Mouse (Mus musculus) midbrain, embryonic 14.5 days (tissue): ENCODE data around the gene Crnkl1. TPM values are rescaled to one million over a fixed set of nuclear protein-coding genes. Genes with fewer than 3 reads are reported as not detected.
A peak's percentile ranks its signal among the peaks of the same experiment; 100 is the strongest.
"Not testable (repeated sequence)": the region's sequence is repeated elsewhere in the genome, so short reads cannot be mapped to it uniquely, and the experiment has no call there.

Experiments
- ATAC-seq: fragments of 200-750 bp; cut with Nextera tagmentation; 2 replicates; pipeline ENCODE4 v1.8.0; 2017; ENCODE audit warnings: moderate number of reproducible peaks, moderate library complexity; ENCODE audit not compliant: low FRiP score, low TSS enrichment
- DNase-seq: peaks from one replicate; pipeline ENCODE4 v3.0.0-alpha.2; 2015
- H3K27ac ChIP-seq: fragments of 300-500 bp; sonication (generic); replicated peaks from 2 replicates; pipeline ENCODE4 v1.5.1; 2014; ENCODE audit warnings: mild to moderate bottlenecking, low read depth, low read length, moderate library complexity
- H3K27me3 ChIP-seq: fragments of 300-500 bp; sonication (generic); 2 replicates; pipeline ENCODE4 v1.6.1; 2014; ENCODE audit warnings: low read length, control low read depth, mixed read lengths; ENCODE audit not compliant: control insufficient read depth, insufficient read depth
- H3K36me3 ChIP-seq: fragments of 300-500 bp; sonication (generic); 2 replicates; pipeline ENCODE4 v1.6.1; 2014; ENCODE audit warnings: low read length, control low read depth; ENCODE audit not compliant: control insufficient read depth, insufficient read depth
- H3K4me1 ChIP-seq: fragments of 300-500 bp; sonication (generic); 2 replicates; pipeline ENCODE4 v1.6.1; 2014; ENCODE audit warnings: mild to moderate bottlenecking, antibody characterized with exemption, low read length, control low read depth; ENCODE audit not compliant: control insufficient read depth, insufficient read depth
- H3K4me2 ChIP-seq: fragments of 300-500 bp; sonication (generic); 2 replicates; pipeline ENCODE4 v1.6.1; 2014; ENCODE audit warnings: mild to moderate bottlenecking, low read length, moderate library complexity
- H3K4me3 ChIP-seq: fragments of 300-500 bp; sonication (generic); replicated peaks from 2 replicates; pipeline ENCODE4 v1.5.1; 2014; ENCODE audit warnings: low read depth, low read length
- H3K9ac ChIP-seq: fragments of 300-500 bp; sonication (generic); replicated peaks from 2 replicates; pipeline ENCODE4 v1.6.1; 2014; ENCODE audit warnings: mild to moderate bottlenecking, low read length, moderate library complexity
- H3K9me3 ChIP-seq: fragments of 300-500 bp; sonication (generic); 2 replicates; pipeline ENCODE4 v1.6.1; 2016; ENCODE audit warnings: low read length, control low read depth, mixed read lengths; ENCODE audit not compliant: control insufficient read depth
- WGBS: fragments of 180-500 bp; shearing (Covaris S2); extraction: QIAGEN DNeasy Blood & Tissue Kit; methylation state at CpG from one replicate; pipeline ENCODE4 v1.1.7; 2014; 5-methylcytosine and 5-hydroxymethylcytosine counted together
- polyA plus RNA-seq: library from polyadenylated mRNA; unstranded; fragments of >200 nt; fragmentation: Nextera tagmentation; extraction: Ambion mirVana; gene quantifications from 2 replicates; pipeline ENCODE4 v1.2.1, GENCODE M21; 2014

The Crnkl1 gene
- polyA plus RNA-seq, 1 experiment from 2014 or later, result 33.5 TPM

DNA sequence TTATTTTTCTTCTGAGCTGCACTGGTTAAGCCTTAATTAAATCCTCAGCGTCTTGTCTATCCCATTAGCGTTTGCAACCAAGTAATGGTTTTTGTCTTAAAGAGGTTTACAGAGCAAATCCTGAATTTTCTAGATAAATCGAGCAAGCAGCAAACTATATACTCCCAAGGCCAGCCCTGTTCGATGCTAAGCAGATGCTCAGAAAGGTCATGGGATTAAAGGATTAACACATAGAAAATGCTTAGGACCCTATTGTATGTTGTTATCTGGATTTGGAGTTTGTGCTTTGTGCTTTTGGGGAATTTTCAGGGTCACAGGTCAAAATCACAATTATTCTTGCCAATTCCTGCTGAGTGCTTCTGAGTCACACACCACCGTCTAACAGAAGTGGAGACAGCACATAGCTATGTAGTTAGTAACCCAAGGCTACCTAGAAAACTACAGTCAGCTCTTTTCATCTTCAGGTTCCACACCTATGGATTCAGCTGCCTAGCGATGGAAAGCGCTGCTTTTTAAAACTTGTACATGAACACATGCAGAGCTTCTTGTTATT lies 13.7 kb upstream of the Crnkl1 start:
- Histone ChIP-seq H3K9ac (no peak overlapping the region), H3K4me1 (peaks cover 17% of the 10 kb centered on the region; the same call in 1 of the 2 replicates), H3K36me3 (no peaks in the 10 kb centered on the region), H3K9me3 (no peaks in the 10 kb centered on the region), H3K27ac (no peak overlapping the region), H3K4me3 (no peak overlapping the region), H3K4me2 (no peak overlapping the region), H3K27me3 (no peaks in the 10 kb centered on the region)
- WGBS, result 44% methylated on average over 7 of the region's 7 CpGs
- ATAC-seq (no peak), DNase-seq (no peak)

DNA sequence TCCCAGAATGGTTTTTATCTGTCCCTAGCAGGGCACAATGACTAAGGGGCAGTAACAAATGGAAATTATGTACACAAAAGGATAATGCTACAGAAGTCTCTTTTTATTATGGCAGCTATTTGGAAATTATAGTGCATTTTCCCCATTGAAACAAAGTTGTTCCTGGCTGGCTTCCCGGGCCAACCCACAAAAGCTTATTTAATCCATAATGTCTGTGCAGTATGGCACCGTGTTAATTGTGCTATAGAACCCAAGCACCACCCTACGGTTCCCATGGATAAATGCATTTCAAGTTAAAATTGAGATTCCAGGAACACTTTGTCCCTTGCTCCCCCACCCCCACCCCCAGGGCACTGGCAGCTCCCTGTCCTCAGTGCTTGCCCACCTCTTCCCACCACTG lies 9.5 kb upstream of the Crnkl1 start:
- Histone ChIP-seq H3K4me1 (peaks cover 8% of the 10 kb centered on the region; the same call in 1 of the 2 replicates), H3K4me2 (no peak overlapping the region), H3K9me3 (no peaks in the 10 kb centered on the region), H3K36me3 (no peaks in the 10 kb centered on the region), H3K27me3 (no peaks in the 10 kb centered on the region), H3K27ac (no peak overlapping the region), H3K4me3 (no peak overlapping the region), H3K9ac (no peak overlapping the region)
- 46% methylated on average over 3 of the region's 3 CpGs for WGBS
- DNase-seq, result no peak
- no peak for ATAC-seq

DNA sequence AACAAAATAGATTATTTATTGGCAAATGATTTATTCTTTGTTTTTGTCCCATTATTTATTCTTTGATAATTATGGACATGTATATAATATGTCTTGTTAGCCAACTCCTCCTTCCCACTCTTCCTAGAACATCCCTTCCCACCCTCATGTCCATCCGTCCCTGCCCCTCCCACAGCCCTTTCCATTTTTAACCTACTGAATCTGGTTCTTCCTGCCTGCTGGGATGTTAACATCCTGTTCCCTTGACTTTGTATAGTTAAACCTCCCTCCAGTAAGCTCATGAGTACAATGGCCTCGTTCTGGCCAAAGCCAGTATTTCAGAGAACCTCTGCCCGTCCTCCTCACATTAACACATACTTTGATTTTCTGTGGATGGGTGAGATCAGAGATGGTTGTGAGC lies 6.6 kb upstream of the Crnkl1 start:
- ATAC-seq (no peak), DNase-seq (no peak)
- Histone ChIP-seq H3K4me1 (no peaks in the 10 kb centered on the region), H3K36me3 (no peaks in the 10 kb centered on the region), H3K9ac (no peak overlapping the region), H3K4me2 (no peak overlapping the region), H3K27me3 (no peaks in the 10 kb centered on the region), H3K9me3 (no peaks in the 10 kb centered on the region), H3K4me3 (no peak overlapping the region), H3K27ac (no peak overlapping the region)
- WGBS, result 78% methylated on average over 3 of the region's 3 CpGs

DNA sequence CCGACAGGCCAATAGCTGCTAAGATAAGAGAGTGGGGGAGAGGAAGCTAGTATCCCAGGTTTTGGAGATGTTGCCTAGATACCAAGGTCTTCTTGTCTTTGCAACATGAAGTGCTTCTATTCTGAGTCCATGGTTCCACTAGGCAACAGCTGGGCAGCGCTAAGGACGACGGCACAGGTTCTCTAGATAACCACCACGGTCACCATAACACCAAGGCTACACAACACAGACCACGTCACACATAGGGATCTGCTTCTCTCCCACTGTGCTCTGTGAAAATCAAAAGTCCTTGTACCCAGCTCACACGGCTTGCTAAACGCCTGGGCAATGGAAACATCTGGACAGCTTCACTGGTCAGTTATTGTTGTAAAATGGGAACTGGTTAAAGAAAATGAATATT lies 2.2 kb upstream of the Crnkl1 start:
- ATAC-seq (no peak), DNase-seq (no peak)
- H3K4me2 ChIP-seq, result no peak overlapping the region
- no peak overlapping the region for H3K4me3 ChIP-seq
- H3K27ac ChIP-seq, result no peak overlapping the region
- H3K36me3 ChIP-seq, result peaks cover 8% of the 10 kb centered on the region
- H3K9me3 ChIP-seq, result no peaks in the 10 kb centered on the region
- no peaks in the 10 kb centered on the region for H3K27me3 ChIP-seq
- WGBS, result 86% methylated on average over 8 of the region's 8 CpGs
- H3K4me1 ChIP-seq, result peaks cover 9% of the 10 kb centered on the region
- H3K9ac ChIP-seq, result no peak overlapping the region

DNA sequence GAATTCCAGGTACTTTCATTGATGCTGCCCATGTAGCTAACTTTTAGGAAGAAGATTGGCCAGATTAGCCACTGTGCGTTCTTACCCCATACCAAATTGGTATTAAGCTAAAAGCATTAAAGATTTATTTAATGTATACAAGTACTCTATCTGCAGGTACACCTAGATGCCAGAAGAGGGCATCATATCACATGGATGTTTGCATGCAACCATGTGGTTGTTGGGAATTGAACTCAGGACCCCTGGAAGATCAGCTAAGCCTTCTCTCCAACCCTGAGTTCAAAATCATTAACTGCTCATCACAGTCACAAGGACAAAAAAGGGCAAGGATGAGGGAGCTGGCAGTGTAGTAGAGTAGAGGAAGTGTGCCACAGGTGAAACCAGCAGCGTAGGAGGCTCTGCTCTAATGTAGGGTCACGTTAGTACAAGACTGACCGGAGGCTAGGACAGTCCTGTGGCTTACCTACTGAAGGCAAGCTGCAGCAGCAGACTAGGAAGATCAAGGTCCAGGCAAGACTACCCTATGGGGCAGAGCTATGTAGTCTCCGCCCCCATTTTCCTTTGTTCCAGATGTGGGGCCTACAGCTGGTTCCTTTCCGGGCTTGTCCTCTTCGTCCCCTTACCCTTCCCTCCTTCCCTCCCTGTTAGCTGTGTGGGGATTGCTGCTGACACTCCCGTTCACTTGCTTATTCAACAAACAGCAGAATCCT lies 13.7 kb downstream of the Crnkl1 start:
- Histone ChIP-seq H3K9ac (no peak overlapping the region), H3K36me3 (peaks cover 93% of the 10 kb centered on the region), H3K27ac (no peak overlapping the region), H3K27me3 (no peaks in the 10 kb centered on the region), H3K4me1 (no peaks in the 10 kb centered on the region), H3K4me3 (no peak overlapping the region), H3K9me3 (no peaks in the 10 kb centered on the region), H3K4me2 (no peak overlapping the region)
- WGBS, result 95% methylated on average over 8 of the region's 8 CpGs
- ATAC-seq (no peak), DNase-seq (no peak)

DNA sequence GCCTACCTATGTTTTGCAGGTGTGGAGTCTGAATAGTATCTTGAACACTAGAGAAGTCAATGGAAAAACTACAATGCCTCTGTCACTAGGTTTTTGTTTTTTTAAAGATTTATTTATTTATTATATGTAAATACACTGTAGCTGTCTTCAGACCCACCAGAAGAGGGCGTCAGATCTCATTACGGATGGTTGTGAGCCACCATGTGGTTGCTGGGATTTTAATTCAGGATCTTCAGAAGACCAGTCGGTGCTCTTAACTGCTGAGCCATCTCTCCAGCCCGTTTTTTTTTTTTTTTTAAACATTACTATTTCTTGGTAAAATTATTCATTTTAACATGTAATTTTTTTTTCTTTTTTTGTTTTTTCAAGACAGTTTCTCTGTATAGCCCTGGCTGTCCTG lies 28.9 kb downstream of the Crnkl1 start:
- not testable (repeated sequence) for H3K27me3 ChIP-seq, H3K27ac ChIP-seq, ATAC-seq, H3K4me2 ChIP-seq, H3K9ac ChIP-seq, H3K4me3 ChIP-seq, DNase-seq, H3K9me3 ChIP-seq
- 43% methylated on average over 4 of the region's 4 CpGs for WGBS
- peaks cover 27% of the 10 kb centered on the region for H3K36me3 ChIP-seq
- peaks cover 13% of the 10 kb centered on the region for H3K4me1 ChIP-seq

DNA sequence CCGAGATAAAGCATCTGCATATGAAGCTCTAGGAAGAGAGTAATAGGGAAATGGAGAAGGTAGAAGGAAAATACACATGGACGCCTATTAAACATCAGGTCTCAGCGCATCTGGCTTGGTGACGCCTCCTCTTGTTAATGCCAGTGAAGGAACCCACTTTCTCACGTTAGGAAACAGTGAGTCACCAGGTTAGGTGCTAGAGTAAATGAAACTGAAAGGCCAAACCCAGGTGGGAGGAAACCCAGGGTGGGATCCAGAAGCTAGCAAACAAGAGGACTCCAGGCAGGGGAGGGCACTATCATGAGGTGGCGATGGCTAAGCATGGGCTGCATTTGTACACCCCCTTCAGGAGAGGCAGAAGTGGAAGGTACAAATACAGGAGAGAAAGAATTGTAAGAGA lies 29.7 kb downstream of the Crnkl1 start:
- no peaks in the 10 kb centered on the region for H3K9me3 ChIP-seq
- H3K9ac ChIP-seq, result no peak overlapping the region
- no peaks in the 10 kb centered on the region for H3K27me3 ChIP-seq
- ATAC-seq (no peak), DNase-seq (no peak)
- no peak overlapping the region for H3K4me2 ChIP-seq
- H3K27ac ChIP-seq, result no peak overlapping the region
- WGBS, result 83% methylated on average over 6 of the region's 6 CpGs
- peaks cover 13% of the 10 kb centered on the region for H3K4me1 ChIP-seq
- peaks cover 20% of the 10 kb centered on the region for H3K36me3 ChIP-seq
- no peak overlapping the region for H3K4me3 ChIP-seq

DNA sequence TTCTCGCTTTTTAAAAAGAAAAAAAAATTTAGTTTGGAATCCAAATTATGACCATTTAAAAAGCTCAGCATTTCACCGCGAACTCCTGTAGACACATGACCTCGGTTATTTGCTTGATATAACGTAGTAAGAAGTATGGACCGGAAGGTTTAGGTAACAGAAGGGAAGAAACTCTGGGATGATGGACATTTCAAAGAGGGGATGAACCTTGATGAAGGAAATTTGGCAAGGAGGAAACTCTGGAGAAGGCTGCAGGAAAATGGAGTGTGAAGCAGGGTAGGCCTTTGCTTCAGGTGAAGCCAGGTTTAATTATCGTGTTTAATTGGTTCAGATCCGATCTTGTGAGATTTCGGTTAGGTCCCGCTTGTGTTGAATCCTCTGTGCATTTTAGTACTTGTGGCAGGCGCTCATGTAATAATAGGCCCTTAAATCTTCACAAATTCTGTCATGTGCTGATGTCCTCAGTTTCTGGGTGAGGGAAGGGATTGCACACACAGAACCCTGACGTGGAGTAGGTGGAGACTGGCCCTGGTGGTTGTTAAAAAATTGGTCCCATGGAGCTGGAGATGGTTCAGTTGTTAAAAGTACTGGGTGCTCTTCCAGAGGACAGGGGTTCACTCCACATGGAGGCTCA lies 30.7 kb downstream of the Crnkl1 start:
- 33% methylated on average over 12 of the region's 12 CpGs for WGBS
- no peak for ATAC-seq

More for the DNA sequence above, 30.7 kb downstream of the Crnkl1 start:
- peaks cover 13% of the 10 kb centered on the region for H3K4me1 ChIP-seq
- no peaks in the 10 kb centered on the region for H3K27me3 ChIP-seq
- no peak overlapping the region for H3K27ac ChIP-seq
- H3K9me3 ChIP-seq, result no peaks in the 10 kb centered on the region
- peak overlapping the region; percentile 90 for H3K9ac ChIP-seq
- peak overlapping the region; percentile 97 for H3K4me3 ChIP-seq
- H3K36me3 ChIP-seq, result peaks cover 12% of the 10 kb centered on the region
- peak overlapping the region; percentile 64 for H3K4me2 ChIP-seq
- no peak for DNase-seq
